Mouse (Mus musculus): ENCODE data around the gene Tns1. TPM values are rescaled to one million over a fixed set of nuclear protein-coding genes. Genes with fewer than 3 reads are reported as not detected.
A peak's percentile ranks its signal among the peaks of the same experiment; 100 is the strongest.

Tns1 gene
- polyA plus RNA-seq, 1 experiment from 2014 or later = 120 TPM

DNA sequence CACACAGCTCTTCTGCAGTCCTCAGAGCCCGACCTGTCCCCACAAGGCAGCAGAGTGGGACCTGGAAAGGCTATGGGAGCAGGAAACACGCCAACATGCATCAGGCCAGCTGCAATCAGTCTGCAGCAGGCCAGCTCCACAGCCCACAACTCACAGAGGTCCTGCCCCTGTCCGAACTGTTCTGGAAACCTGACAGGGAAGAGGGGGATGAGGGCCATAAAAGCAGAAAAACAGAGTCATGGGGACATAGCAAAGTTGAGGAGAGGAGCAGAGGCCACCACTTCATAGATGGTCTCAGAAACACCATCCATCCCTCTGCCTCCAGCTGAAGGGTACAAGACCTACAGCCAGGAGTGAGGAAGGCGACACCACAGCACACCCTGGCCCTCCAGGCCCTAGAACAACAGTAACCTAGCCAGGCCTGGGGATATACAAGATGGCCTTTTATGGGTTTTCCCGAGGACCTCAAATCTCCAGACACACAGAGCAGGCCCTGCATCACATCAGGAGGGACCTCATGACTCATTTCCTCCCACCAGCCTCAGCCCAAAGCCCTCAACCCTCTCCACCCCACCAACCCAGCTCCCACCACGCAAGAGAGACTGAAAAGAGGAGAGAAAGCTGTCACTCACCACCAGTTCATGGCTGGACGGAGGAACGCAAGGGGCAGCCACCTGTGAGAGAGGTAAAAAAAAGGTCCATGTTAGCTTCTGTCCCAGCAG is 108.6 kb downstream of the Tns1 start:
- Histone ChIP-seq H3K4me1 (ENCODE audit: control insufficient read depth, insufficient read depth, low read length) (peaks cover 60% of the 10 kb centered on the region), H3K9ac (ENCODE audit: low read length) (peak overlapping the region; percentile 57), H3K36me3 (ENCODE audit: control insufficient read depth, insufficient read depth) (0 out of 2 replicates have a peak, but pooled peaks cover 2% of the 10 kb centered on the region), H3K9me3 (replicated peaks; ENCODE audit: control insufficient read depth, low read length) (no peaks in the 10 kb centered on the region; the same call in 1 of the 2 replicates), H3K4me3 (ENCODE audit: low read length) (no peak overlapping the region), H3K27ac (ENCODE audit: low read length) (peak overlapping the region; percentile 82), H3K4me2 (ENCODE audit: low read depth, low read length) (peak overlapping the region; percentile 9; the same call in 1 of the 2 replicates), H3K27me3 (ENCODE audit: control insufficient read depth, insufficient read depth, low read length) (no peaks in the 10 kb centered on the region)
- WGBS = 41% methylated on average over 8 of the region's 8 CpGs
- 0 out of 2 replicates have a peak, but pooled peaks have one; percentile 11 for ATAC-seq (replicated peaks; ENCODE audit: extremely low read depth, insufficient read depth, low FRiP score)

DNA sequence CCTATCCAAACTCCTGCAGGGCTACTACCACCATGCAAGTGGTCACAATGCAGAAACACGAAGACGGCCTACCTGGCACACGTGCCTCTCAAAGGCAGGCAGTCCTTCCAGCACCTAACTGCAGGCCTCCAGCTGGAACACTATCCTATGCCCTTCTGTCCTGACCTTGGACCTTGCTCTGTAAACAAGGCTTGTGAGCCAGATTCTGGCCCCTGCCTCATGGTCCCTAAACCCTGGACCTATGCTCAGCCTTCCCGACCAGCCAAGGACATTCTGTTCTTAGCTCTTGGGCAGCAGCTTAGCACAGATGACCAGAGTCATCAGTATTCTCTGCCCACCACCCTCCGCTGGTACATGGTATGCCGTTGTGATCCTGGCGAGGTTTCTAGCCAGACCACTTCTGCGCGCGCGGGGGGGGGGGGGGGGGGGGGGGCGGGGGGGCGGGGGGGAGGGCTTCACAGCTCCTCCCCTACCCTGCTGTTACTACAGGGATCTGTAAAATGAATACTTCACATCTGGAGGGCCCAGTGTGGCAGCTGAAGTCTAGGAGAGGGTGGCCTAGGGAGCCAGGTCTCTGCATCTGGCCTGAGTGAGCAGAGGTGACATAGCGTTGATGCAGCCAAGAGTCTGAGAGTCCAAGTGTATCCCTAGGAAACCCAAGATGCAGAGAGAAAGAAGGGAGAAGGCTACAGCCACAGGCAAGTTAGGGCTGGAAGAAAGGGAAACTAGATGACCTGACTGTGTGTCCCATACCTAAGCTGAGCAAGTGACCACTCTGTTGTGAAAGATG is 109.5 kb downstream of the Tns1 start:
- H3K36me3 ChIP-seq (ENCODE audit: control insufficient read depth, insufficient read depth) = 0 out of 2 replicates have a peak, but pooled peaks cover 4% of the 10 kb centered on the region
- H3K27ac ChIP-seq (ENCODE audit: low read length) = peak overlapping the region; percentile 83
- no peaks in the 10 kb centered on the region for H3K27me3 ChIP-seq (ENCODE audit: control insufficient read depth, insufficient read depth, low read length)
- no peak; the same call in 1 of the 2 replicates for ATAC-seq (replicated peaks; ENCODE audit: extremely low read depth, insufficient read depth, low FRiP score)
- H3K4me3 ChIP-seq (ENCODE audit: low read length) = no peak overlapping the region
- no peaks in the 10 kb centered on the region; the same call in 1 of the 2 replicates for H3K9me3 ChIP-seq (replicated peaks; ENCODE audit: control insufficient read depth, low read length)
- WGBS = 34% methylated on average over 9 of the region's 14 CpGs
- H3K4me2 ChIP-seq (ENCODE audit: low read depth, low read length) = no peak overlapping the region
- peaks cover 59% of the 10 kb centered on the region for H3K4me1 ChIP-seq (ENCODE audit: control insufficient read depth, insufficient read depth, low read length)
- peak overlapping the region; percentile 53 for H3K9ac ChIP-seq (ENCODE audit: low read length)

DNA sequence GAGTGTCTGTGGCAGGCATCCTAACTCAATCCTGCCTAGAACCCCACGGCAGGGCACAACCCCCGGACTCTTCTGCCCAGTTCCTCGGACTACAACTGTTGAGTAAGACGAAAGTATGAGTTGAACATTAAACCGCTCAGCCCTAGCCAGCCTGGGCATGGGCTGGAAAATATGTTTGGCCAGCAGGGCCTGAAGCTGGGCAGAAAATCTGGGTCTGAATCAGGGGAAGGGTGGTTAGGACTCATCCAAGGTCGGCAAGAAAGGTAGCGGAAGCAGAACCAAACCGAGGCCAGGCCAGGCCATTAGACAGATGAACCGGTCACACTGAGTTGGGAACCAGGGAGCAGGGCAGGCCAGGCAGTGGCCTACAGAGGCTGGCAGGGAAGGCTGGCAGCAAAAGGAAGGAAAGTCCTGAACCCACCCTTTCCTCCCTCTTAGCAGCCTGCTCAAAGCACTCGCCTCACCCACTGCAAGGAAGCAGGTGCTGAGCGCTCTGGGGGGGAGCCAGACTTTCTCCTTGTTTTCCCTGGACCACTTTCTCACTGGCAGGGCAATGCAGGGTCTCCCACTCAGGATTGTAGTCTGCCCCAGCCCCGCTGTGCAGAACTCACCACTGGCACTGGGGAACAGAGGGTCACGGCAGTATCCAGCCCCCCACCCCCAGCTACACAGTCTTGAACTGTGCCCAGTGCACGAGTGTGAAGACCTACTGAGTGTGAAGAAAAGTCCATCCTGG is 110.8 kb downstream of the Tns1 start:
- H3K9ac ChIP-seq (ENCODE audit: low read length) = peak overlapping the region; percentile 53
- H3K27me3 ChIP-seq (ENCODE audit: control insufficient read depth, insufficient read depth, low read length) = no peaks in the 10 kb centered on the region
- WGBS = 83% methylated on average over 14 of the region's 14 CpGs
- no peak overlapping the region for H3K4me3 ChIP-seq (ENCODE audit: low read length)
- no peak overlapping the region for H3K4me2 ChIP-seq (ENCODE audit: low read depth, low read length)
- peaks cover 72% of the 10 kb centered on the region for H3K4me1 ChIP-seq (ENCODE audit: control insufficient read depth, insufficient read depth, low read length)
- H3K9me3 ChIP-seq (replicated peaks; ENCODE audit: control insufficient read depth, low read length) = no peaks in the 10 kb centered on the region; the same call in 1 of the 2 replicates
- no peak for ATAC-seq (replicated peaks; ENCODE audit: extremely low read depth, insufficient read depth, low FRiP score)
- H3K36me3 ChIP-seq (ENCODE audit: control insufficient read depth, insufficient read depth) = 0 out of 2 replicates have a peak, but pooled peaks cover 4% of the 10 kb centered on the region
- peak overlapping the region; percentile 83; the same call in 1 of the 2 replicates for H3K27ac ChIP-seq (ENCODE audit: low read length)

DNA sequence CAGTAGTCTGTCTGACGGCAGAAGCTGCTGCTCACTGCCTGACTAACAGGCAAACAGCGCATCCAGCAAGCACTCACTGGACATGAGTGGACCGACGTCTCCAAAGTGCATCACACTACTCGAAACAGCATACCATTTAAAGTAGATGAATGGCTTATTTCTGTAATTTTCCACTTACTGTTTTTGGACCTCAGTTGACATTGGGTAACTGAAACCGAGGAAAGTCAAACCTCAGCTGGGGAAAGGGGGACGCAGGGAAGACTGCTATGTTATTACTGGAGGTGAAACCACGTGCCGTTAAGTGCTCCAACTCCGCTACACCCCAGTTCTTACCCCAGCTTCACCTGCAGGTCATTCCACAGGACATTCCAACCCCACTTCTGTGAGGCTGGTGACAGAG is 111.5 kb downstream of the Tns1 start:
- Histone ChIP-seq H3K9me3 (replicated peaks; ENCODE audit: control insufficient read depth, low read length) (no peaks in the 10 kb centered on the region; the same call in 1 of the 2 replicates), H3K27me3 (ENCODE audit: control insufficient read depth, insufficient read depth, low read length) (no peaks in the 10 kb centered on the region), H3K36me3 (ENCODE audit: control insufficient read depth, insufficient read depth) (0 out of 2 replicates have a peak, but pooled peaks cover 4% of the 10 kb centered on the region), H3K27ac (ENCODE audit: low read length) (no peak overlapping the region), H3K4me2 (ENCODE audit: low read depth, low read length) (no peak overlapping the region), H3K9ac (ENCODE audit: low read length) (no peak overlapping the region), H3K4me3 (ENCODE audit: low read length) (no peak overlapping the region), H3K4me1 (ENCODE audit: control insufficient read depth, insufficient read depth, low read length) (peaks cover 72% of the 10 kb centered on the region)
- 74% methylated on average over 10 of the region's 10 CpGs for WGBS
- ATAC-seq (replicated peaks; ENCODE audit: extremely low read depth, insufficient read depth, low FRiP score) = no peak

DNA sequence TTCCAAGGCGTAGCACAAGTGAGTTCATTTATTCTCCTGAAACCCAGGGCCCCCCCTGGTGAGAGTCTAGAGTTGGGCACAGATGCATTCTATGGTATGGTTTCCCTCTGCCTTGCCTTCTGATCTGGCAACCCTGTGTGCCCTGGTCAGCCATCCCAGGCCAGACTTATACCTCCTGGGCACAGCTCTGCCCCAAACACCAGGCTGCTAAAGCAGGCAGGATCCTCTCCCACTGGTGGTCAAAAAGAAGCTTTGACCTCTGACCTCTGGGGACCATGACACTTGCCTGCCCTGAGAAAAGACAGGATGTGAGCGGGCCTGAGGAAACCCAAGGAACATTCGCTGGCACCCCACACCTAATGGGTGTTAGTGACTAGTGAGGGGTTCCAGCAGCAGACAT is 114.8 kb downstream of the Tns1 start:
- Histone ChIP-seq H3K36me3 (ENCODE audit: control insufficient read depth, insufficient read depth) (0 out of 2 replicates have a peak, but pooled peaks cover 4% of the 10 kb centered on the region), H3K4me1 (ENCODE audit: control insufficient read depth, insufficient read depth, low read length) (peaks cover 73% of the 10 kb centered on the region), H3K27me3 (ENCODE audit: control insufficient read depth, insufficient read depth, low read length) (no peaks in the 10 kb centered on the region), H3K4me2 (ENCODE audit: low read depth, low read length) (no peak overlapping the region), H3K9ac (ENCODE audit: low read length) (no peak overlapping the region; the same call in 1 of the 2 replicates), H3K9me3 (replicated peaks; ENCODE audit: control insufficient read depth, low read length) (no peaks in the 10 kb centered on the region; the same call in 1 of the 2 replicates), H3K4me3 (ENCODE audit: low read length) (no peak overlapping the region), H3K27ac (ENCODE audit: low read length) (peak overlapping the region; percentile 100)
- ATAC-seq (replicated peaks; ENCODE audit: extremely low read depth, insufficient read depth, low FRiP score) = no peak
- WGBS = 81% methylated on average over 3 of the region's 3 CpGs

DNA sequence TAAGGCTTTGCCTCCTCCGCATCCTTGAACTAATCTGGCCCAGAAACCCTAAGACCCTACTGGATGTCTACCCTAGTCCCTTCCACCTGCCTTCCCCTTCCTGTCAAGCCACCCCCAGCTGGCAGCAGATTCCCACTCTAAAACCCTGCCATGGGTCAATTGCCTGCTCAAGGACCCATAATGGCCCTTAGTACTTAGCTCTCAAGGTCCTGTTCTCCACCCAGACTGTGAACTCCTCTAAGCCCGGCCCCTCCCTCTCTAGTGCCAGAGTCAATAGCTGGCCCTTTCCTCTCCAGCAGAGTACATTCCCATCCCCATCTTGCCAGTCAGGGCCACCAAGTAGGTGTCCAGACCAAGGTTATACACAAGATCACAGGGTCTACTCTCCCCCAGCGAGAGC is 115.3 kb downstream of the Tns1 start:
- Histone ChIP-seq H3K27ac (ENCODE audit: low read length) (peak overlapping the region; percentile 100), H3K27me3 (ENCODE audit: control insufficient read depth, insufficient read depth, low read length) (no peaks in the 10 kb centered on the region), H3K4me2 (ENCODE audit: low read depth, low read length) (peak overlapping the region; percentile 40), H3K9ac (ENCODE audit: low read length) (peak overlapping the region; percentile 64), H3K9me3 (replicated peaks; ENCODE audit: control insufficient read depth, low read length) (no peaks in the 10 kb centered on the region; the same call in 1 of the 2 replicates), H3K4me1 (ENCODE audit: control insufficient read depth, insufficient read depth, low read length) (peaks cover 73% of the 10 kb centered on the region), H3K36me3 (ENCODE audit: control insufficient read depth, insufficient read depth) (0 out of 2 replicates have a peak, but pooled peaks cover 4% of the 10 kb centered on the region), H3K4me3 (ENCODE audit: low read length) (no peak overlapping the region)
- 58% methylated on average over 3 of the region's 3 CpGs for WGBS
- ATAC-seq (replicated peaks; ENCODE audit: extremely low read depth, insufficient read depth, low FRiP score) = no peak

DNA sequence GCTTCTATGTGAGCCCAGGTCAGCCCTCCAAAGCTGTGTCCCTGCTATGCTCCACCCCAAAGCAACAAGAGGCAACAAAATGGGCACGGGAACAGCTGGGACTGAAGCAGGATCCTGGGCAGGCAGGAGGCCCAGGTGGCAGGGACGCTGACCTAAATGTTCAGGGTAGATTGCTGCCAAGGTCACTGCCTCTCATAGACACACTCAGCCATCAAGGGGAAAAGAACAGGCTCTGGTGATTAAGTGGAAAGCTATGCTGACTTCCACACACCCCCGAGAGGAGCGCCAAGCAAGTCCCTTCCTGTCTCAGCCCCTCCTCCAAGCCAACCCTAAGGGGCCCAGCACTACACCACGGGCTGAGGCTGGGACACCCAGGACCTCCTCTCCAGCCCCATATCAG is 115.8 kb downstream of the Tns1 start:
- Histone ChIP-seq H3K4me2 (ENCODE audit: low read depth, low read length) (peak overlapping the region; percentile 40), H3K9ac (ENCODE audit: low read length) (peak overlapping the region; percentile 64), H3K4me1 (ENCODE audit: control insufficient read depth, insufficient read depth, low read length) (peaks cover 73% of the 10 kb centered on the region), H3K4me3 (ENCODE audit: low read length) (no peak overlapping the region), H3K27me3 (ENCODE audit: control insufficient read depth, insufficient read depth, low read length) (no peaks in the 10 kb centered on the region), H3K9me3 (replicated peaks; ENCODE audit: control insufficient read depth, low read length) (no peaks in the 10 kb centered on the region; the same call in 1 of the 2 replicates), H3K27ac (ENCODE audit: low read length) (peak overlapping the region; percentile 100), H3K36me3 (ENCODE audit: control insufficient read depth, insufficient read depth) (0 out of 2 replicates have a peak, but pooled peaks cover 4% of the 10 kb centered on the region)
- 2% methylated on average over 5 of the region's 5 CpGs for WGBS
- ATAC-seq (replicated peaks; ENCODE audit: extremely low read depth, insufficient read depth, low FRiP score) = peak; percentile 86

DNA sequence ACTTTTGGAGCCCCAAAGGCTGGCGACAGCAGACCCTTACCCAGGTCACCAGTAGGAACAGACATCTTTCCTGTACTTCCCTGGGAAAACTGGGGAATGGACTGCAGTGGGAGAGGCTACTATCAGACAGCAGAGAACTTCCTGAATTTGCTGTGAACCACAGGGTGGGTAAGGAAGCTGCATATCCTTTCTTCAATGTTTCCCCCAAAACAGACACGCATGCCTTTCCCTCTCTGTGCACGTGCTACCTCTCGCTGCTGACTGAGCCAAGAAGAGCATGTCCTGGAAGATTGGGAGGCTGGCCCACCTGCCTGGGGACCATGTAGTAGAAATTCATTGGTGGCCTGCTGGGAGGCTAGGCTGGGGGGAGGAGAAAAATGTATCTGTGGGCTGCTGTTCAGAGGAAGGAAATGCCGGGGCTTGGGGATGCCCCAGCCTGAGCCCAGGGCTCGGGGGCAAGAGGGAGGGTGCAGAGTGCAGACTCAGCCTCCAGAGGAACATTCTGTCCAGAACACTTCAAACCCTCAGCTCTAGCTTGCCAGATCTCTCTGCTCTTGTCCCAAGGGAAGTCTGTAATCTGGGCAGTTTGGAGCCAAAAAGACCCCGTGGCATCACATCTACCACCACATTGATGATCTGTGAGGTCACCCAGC is 116.7 kb downstream of the Tns1 start:
- Histone ChIP-seq H3K4me3 (ENCODE audit: low read length) (no peak overlapping the region), H3K27ac (ENCODE audit: low read length) (peak overlapping the region; percentile 100), H3K9me3 (replicated peaks; ENCODE audit: control insufficient read depth, low read length) (no peaks in the 10 kb centered on the region; the same call in 1 of the 2 replicates), H3K9ac (ENCODE audit: low read length) (peak overlapping the region; percentile 64), H3K36me3 (ENCODE audit: control insufficient read depth, insufficient read depth) (0 out of 2 replicates have a peak, but pooled peaks cover 4% of the 10 kb centered on the region), H3K4me2 (ENCODE audit: low read depth, low read length) (peak overlapping the region; percentile 40), H3K4me1 (ENCODE audit: control insufficient read depth, insufficient read depth, low read length) (peaks cover 75% of the 10 kb centered on the region), H3K27me3 (ENCODE audit: control insufficient read depth, insufficient read depth, low read length) (no peaks in the 10 kb centered on the region)
- peak; percentile 44 for ATAC-seq (replicated peaks; ENCODE audit: extremely low read depth, insufficient read depth, low FRiP score)
- 18% methylated on average over 7 of the region's 7 CpGs for whole genome bisulfite sequencing
